Mouse (Mus musculus) kidney, adult 9 months (tissue): ENCODE results near the gene Slc35e3.
A peak's percentile ranks its signal among the peaks of the same experiment; 100 is the strongest.

Experiments
- DNase-seq: peaks from one replicate; pipeline ENCODE4 v3.0.0; 2022

Gene Slc35e3

DNA sequence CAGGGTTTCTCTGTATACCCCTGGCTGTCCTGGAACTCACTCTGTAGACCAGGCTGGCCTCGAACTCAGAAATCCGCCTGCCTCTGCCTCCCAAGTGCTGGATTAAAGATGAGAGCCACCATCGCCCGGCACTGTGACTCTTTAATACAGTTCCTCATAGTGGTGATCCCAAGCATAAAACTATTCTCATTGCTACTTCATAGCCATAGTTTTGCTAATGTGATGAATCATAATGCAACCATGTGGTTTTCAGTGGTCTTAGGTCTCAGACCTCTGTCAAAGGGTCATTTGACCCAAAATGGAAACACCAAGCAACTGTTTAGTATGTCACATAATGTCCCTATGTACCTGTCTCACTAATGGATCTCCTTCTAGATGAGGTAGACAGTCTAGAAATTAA, 50.6 kb downstream of the Slc35e3 start:
- no peak for DNase-seq

DNA sequence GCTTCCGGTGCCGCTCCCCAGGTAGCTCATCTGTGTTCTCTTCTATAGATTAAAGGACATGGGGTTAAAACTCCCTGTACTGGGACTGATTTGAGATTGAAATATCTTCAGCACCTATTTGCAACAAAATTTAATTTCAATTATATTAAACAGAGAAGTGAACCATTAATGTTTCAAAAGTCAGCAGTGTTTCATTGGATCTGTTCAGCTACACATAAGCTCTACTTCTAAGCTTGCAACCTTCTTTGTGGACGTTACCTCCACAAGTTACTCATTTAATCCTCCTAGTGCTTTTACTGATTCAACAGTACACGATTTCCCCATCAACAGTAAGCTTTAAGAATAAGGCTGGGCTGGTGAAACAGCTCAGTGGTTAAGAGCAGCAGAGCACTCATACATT, 51.1 kb downstream of the Slc35e3 start:
- DNase-seq: no peak

DNA sequence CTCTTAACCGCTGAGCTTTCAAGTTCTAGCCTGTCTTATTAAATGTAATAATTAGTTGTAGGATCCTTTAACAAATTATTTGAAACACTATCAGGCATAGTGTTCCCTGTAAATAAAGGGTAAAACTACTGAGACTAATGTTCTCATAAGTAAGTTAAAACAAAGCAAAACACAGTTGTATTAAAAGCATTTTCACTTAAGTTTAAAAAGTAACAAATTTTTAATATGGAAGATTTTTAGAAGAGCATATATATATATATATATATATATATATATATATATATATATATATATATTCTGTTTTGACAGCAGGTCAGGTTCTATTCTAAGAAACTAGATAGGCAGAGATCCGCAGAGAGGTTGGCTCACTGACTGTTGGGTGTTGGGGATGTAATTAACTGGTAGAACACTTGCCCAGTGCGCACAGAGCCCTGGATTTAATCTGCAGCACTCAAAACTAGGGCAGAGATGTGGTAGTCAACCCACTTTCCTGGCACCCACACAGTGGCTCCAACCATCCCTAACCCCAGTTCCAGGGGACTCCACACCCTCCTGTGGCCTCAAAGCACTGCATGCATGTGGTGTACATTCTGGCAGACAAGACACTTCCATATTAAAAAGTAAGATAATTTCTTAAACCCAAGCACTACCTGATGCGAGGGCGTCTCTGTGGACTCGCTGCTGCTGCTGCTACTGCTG, 51.8 kb downstream of the Slc35e3 start:
- no peak for DNase-seq

DNA sequence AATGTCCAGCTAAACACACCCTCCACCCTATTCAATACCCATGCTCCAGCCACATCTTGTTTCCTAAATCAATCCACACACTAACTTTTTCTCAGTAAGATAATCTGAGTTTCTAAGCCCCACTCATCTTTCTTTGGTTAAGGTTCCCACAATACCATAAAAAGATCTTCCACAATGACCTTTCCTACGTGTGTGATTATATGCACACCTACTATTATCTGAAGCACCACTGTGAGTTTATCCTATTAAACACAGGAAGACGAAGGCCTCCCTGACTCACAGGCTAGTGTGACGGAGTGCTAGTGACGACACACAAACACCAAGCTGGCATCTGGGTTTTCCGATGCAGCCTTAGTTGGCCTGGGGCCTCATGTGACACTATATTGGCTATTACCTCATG, 53.2 kb downstream of the Slc35e3 start:
- DNase-seq: no peak

DNA sequence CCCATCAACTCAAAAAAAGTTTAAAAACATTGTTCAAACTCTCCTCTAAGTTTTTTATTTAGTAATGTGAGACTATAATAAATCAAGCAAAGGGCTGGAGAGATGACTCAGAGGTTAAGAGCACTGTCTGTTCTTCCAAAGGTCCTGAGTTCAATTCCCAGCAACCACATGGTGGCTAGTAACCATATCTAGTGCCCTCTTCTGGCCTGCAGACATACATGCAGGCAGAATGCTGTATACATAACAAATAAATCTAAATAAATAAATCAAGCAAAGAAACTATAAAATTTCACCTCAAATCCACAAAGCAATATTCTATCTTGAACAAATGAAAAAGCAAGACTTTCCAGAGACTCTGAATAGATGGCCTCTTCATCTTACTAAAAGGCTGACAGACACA, 54.0 kb downstream of the Slc35e3 start:
- no peak for DNase-seq

DNA sequence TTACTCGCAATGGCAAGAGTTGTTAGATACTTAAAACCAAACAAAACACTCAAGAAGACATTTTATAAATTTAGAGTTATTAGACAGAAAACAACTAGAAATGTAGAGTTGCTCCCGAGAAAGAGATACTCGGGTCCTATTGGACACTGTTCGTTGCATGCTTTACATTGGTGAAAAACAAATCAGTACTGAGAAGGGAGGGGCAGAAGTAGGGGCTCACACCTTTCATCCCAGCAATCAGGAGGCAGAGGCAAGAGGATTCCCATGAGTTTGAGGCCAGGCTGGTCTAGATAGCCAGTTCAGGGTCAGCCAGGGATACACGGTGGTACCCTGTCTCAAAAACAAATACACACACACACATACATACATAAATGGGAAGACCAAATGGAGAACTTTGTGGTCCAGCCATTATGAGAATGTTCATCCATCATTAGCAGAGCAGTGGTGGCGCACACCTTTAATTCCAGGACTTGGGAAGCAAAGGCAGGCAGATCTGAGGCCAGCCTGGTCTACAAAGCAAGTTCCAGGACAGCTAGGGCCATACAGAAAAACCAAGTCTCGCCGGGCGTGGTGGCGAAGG, 54.7 kb downstream of the Slc35e3 start:
- no peak for DNase-seq

DNA sequence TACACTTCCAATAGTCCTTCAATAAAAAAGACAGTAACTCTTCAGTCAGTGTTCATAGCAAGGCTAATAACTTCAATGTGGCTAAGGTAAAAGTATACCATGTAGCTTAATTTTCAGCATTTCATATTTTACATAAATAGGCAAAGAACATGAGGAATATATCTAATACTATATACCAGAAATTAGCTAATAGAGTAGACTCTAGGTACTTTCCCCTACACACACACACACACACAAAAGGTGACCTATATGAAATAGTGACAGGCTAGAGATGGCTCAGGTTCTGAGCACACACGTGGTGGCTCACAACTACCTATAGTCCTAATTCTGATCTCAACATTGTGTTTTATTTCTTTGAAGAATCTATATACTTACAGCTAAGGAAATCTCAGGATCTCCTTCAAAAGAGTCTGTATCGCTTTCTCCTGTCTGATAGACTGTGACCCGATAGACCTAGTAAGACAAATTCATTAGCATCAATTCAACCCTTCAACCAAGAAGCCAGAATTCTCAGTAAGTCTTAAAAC, 55.3 kb downstream of the Slc35e3 start:
- no peak for DNase-seq

DNA sequence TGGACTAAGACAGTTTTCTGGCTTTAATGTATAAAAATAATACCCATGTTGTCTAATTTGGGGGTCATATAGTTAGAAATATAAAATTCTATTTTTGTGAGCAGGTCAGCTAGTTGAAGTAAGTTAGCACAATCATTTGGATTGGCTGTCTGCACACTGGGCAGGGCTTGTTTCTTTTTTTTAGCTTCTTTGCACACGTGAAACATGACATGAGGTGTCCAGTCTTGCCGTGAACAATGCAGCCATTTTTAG, 56.1 kb downstream of the Slc35e3 start:
- DNase-seq: no peak

DNA sequence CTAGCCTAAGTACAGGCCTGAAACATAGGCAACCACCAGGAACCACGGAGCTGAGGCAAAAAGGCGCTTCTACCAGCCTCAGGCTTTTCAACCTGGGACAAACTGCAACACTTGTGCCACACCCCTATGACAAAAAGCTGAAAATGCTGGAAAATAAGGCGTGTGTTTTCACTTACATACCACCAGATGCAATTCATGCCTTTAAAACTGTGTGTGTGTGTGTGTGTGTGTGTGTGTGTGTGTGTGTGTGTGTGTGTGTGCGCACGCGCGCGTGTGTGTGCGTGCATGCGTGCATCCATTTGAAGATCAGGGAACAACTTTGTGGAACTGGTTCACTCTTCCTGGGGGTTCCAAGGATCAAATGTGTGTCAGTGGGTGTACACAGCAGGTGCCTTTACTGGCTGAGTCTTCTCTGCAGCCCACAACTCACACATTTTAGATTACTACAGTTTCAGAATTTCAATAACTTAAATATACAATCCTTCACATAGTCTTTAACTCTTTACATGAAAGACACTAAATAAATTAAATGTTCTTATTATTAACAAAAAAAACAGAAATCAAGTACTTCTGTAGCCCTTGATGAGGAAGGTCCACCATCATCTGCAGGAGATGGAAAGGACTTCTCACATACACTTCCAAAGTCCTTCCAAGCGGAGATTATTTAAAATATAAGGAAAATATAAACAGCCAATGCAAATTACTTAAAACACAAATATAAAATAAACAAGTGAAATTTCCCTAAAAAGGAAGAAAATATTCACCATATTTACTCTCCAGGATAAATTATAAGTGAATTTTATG, 56.7 kb downstream of the Slc35e3 start:
- DNase-seq: no peak

DNA sequence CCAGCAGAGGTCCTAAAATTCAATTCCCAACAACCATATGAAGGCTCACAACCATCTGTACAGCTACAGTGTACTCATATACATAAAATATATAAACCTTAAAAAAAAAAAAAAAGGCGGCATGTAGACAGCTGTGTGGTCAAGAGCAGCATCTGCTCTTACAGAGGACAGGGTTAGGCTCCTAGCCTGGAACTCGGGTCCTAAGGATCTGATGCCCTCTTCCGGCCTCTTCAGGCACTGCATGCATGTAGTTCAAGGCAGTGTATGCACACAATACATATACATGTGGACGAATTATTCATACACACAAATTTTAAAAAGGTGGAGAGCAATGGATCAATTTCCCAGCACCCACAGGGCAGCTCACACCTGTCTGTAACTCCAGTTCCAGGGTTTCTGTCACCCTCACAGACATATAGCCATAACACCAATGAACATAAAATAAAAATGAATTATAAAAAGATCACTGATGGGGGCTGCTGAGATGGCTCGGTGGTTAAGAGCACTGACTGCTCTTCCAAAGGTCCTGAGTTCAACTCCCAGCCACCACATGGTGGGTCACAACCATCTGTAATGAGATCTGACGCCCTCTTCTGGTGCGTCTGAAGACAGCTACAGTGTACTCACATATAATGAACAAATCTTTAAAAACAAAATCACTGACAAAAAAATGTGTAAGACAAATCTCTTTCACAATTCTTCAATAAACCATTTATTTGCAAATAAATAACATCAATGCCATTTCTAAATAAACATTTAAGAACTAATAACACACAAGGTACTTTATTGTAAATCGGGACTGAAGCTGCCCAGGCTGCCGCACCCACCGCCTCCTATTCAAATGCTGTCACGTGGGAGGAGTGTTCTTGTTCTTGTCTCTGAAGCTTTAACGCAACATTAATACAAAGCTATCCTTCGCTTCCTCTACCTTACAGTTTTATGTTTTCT, 57.7 kb downstream of the Slc35e3 start:
- peak; percentile 45 for DNase-seq

DNA sequence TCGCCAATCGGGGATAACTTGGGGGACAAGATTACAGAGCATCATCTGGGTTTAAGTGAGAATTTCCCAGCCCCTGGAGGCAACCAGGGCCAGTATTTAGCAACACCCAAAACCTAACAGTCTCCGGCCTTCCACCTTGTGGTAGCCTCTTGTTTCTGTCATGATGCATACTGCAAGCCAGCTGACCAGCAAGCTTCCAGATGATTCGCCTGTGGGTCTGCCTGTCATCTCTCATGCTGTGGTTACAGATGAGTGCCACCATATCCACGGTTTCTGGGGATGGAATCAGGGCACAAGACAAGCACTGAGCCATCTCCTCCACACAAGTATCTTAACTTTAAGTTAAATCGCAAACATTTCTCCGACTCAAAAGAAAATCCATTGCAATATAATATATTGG, 58.6 kb downstream of the Slc35e3 start:
- DNase-seq: no peak

DNA sequence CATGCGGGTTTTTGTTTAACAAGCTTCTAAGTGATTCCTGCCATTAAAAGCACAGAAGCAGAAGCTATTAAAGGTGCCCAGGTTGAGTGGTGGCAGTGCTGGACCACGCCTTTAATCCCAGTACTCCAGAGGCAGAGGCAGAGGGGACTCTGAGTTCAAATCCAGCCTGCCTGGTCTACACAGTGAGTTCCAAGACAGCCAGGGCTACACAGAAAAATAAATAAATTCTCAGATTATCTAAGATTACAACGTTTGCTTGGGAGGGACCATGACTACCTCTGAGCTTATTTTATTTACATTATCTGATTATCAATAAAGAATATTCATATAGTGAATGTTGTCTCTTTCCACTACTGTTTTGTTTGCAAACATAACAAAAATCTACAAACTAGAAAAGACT, 59.1 kb downstream of the Slc35e3 start:
- no peak for DNase-seq

DNA sequence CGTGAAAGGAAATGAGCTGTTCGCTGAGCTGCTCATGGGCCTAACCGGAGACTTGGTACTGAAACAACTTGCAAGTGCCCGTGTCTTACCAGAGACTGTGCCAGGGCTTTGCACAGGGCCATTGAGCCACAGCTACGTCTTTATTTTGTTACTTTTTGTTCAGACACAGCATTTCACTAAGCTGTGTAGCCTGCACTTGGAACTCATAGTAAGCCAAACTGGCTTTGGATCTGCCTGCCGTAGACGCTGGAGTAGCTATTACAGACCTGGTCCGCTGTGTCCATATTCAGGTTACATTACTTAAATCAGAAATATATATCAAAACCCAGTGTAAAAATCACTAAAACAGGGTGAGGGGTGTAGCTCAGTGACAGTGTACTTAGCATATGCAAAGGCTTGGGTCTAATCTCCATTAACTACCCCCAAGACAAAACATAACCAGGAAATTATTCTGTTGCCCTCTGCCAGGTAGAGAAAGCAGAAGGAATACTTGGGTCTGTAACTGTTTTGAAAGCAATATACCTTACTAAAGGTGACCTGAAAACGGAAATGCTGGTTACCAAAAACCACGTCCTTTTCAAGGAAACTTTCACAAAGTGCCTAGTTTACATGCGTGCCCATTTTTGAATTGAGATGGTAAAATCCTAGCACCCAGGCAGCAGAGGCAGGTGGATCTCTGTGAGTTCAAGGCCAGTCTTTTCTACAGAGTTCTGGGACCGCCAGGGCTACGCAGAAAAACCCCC, 60.1 kb downstream of the Slc35e3 start:
- no peak for DNase-seq

DNA sequence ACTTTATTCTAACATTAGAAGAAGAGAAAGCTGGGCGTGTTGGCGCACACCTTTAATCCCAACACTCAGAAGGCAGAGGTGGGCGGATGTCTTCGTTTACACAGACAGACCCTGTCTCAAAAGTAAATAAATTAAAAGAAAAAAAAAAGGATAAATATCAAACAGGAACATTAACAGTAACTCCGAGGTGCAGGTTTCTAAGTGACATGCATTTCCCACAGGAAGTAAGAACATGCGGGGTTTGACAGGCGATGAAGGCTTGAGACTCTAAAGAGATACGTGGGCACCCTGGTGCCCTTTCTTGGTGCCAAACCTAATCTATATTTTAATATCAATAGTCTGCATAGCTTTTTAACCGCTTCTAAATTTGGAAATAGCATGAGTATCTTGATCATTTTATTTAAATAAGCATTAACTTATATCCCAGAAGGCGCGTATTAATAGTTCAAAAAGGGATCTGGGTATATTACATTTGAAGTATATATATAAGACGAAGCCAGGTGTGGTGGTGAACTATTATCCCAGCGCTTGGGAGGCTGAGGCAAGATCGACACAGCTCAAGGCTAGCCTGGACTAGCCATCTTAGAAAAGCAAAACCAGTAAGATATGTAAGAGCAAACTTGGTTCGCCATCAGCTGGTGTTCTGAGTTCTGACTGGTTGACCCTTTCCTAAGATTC, 60.9 kb downstream of the Slc35e3 start:
- no peak for DNase-seq

DNA sequence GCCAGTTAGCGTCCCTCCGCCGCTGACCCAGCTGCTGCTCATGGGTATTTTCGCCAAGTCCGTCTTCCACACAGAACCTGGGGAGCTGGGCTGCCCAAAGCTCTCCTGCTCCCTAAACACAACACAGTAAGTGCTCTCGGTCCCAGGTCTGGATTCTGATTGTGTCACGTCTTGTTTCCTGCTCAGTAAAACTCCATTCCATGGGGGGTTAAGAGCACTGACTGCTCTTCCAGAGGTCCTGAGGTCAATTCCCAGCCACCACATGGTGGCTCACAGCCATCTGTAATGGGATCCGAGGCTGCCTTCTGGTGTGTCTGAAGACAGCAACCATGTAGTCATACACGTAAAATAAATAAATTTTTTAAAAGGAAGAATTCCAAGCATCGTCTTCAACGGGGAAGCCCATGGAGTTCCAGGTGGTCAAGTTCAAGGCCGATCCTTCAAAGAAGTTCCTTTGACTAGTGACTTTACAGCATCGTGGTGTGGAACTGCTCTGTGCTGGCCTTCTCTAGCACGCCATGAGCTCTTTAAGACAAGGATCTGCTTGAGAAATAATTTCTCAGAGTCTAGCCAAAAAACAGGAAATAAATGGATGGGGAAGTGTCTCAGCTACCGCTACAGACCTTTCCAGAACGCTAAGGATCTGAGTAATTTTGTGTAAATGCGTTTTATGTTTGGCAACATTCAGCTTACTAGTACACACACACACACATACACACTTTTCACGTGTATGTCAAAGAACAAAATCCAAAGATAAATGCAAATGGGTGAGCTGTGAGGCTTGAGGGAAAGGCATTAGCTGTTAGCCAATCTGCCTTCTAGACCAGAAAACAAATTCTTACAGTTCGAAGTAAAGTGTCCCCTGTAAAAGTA, 61.6 kb downstream of the Slc35e3 start:
- no peak for DNase-seq

DNA sequence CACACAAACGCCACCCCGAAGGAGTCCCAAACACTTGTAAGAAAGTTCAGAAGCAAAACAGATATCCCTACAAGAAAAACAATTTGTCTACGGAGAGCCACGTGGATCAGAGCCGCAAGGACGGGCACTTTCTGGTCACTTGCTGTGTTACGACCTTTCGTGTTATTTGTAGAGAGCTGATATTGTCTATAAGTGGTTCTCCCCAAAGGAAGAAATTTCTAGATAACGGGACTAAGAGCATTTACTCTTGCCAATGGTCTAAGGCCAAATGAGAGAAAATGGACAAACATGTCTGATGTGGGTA, 62.5 kb downstream of the Slc35e3 start:
- DNase-seq: no peak
